Mouse (Mus musculus) ES-E14 (cell line): ENCODE data around the gene Brf1. TPM values are rescaled to one million over a fixed set of nuclear protein-coding genes. Genes with fewer than 3 reads are reported as not detected.

Source experiments
- DNase-seq: peaks from one replicate; pipeline ENCODE4 v3.0.0-alpha.2; 2013; ENCODE audit warnings: low read depth, low spot score
- H3K27ac ChIP-seq: 2 replicates; pipeline ENCODE4 v1.5.1; 2012; ENCODE audit warnings: low read depth, mild to moderate bottlenecking, low read length, moderate library complexity, mixed read lengths; ENCODE audit not compliant: poor library complexity, insufficient read depth, severe bottlenecking
- H3K36me3 ChIP-seq: 2 replicates; pipeline ENCODE4 v1.6.1; 2012; ENCODE audit warnings: mild to moderate bottlenecking, low read length, moderate library complexity, mixed read lengths; ENCODE audit not compliant: control insufficient read depth, poor library complexity, insufficient read depth, severe bottlenecking
- H3K4me1 ChIP-seq, 2 experiments: fragments of 150-350 bp in 1 of 2; sonication (generic) in 1 of 2; 2 replicates each; pipeline ENCODE4 v1.6.1; 2012; ENCODE audit warnings: low read length in 2 of 2, mild to moderate bottlenecking in 1 of 2, mixed read lengths in 1 of 2; ENCODE audit not compliant: control insufficient read depth in 2 of 2, insufficient read depth in 2 of 2, poor library complexity in 1 of 2
- H3K4me3 ChIP-seq, 2 experiments: fragments of 150-350 bp in 1 of 2; sonication (generic) in 1 of 2; 2 replicates each; pipeline ENCODE4 v1.5.1; 2012; ENCODE audit warnings: low read length in 2 of 2, low read depth in 1 of 2, mild to moderate bottlenecking in 1 of 2, mixed read lengths in 1 of 2; ENCODE audit not compliant: insufficient read depth in 1 of 2, poor library complexity in 1 of 2, severe bottlenecking in 1 of 2
- H3K9ac ChIP-seq: 2 replicates; pipeline ENCODE4 v1.6.1; 2012; ENCODE audit warnings: low read depth, mild to moderate bottlenecking, low read length, mixed read lengths; ENCODE audit not compliant: poor library complexity, insufficient read depth, severe bottlenecking
- H3K9me3 ChIP-seq: fragments of 150-350 bp; sonication (generic); 2 replicates; pipeline ENCODE4 v1.6.1; 2012; ENCODE audit warnings: low read depth, mild to moderate bottlenecking, low read length; ENCODE audit not compliant: control insufficient read depth, insufficient read depth
- CHD2 ChIP-seq: IDR thresholded peaks from 2 replicates; pipeline ENCODE4 v1.6.1; 2014; ENCODE audit warnings: mild to moderate bottlenecking, low read depth, low read length, inconsistent platforms
- HCFC1 ChIP-seq: IDR thresholded peaks from 2 replicates; pipeline ENCODE4 v1.6.1; 2012; ENCODE audit warnings: low read length, inconsistent platforms, borderline replicate concordance; ENCODE audit not compliant: insufficient read depth
- MAFK ChIP-seq: IDR thresholded peaks from 2 replicates; pipeline ENCODE4 v1.6.1; 2014; ENCODE audit warnings: mild to moderate bottlenecking, low read depth, low read length, inconsistent platforms; ENCODE audit not compliant: insufficient read depth
- ZC3H11A ChIP-seq: IDR thresholded peaks from 2 replicates; pipeline ENCODE4 v1.6.1; 2012; ENCODE audit warnings: low read depth, mild to moderate bottlenecking, inconsistent platforms, low read length, borderline replicate concordance
- ZNF384 ChIP-seq: IDR thresholded peaks from 2 replicates; pipeline ENCODE4 v1.6.1; 2012; ENCODE audit warnings: low read depth, low read length, inconsistent platforms
- in situ Hi-C, 2 experiments: fragments of 600-800 bp; cut with MboI; formaldehyde crosslinking; loops; one replicate each; pipeline ENCODE4 v1.15.1; 2025; ENCODE audit warnings: low sequenced_read_pairs in 2 of 2, inconsistent platforms in 1 of 2; ENCODE audit not compliant: unreplicated experiment in 2 of 2
- total RNA-seq: library from RNA; depleted of rRNA; stranded (reverse); fragments of 300-350 nt; gene quantifications from 2 replicates; pipeline ENCODE4 v1.2.3, GENCODE M21; 2012

The Brf1 gene
- total RNA-seq, 1 experiment, result 56.4 TPM

DNA sequence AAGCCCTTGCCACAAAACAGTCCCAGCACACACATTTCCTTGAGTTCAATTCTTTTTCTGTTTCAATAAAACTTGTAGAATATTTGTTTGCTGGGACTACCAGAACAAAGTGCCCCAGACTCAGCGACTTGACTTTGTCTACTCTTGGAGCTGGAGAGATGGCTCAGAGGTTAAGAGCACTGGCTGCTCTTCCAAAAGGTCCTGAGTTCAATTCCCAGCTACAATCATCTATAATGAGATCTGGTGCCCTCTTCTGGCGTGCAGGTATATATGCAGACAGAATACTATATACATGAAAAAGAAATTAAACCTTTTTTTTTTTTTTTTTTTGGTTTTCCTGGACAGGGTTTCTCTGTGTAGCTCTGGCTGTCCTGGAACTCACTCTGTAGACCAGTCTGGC lies 2.2 kb upstream of the Brf1 start:
- Histone ChIP-seq H3K9ac (no peak overlapping the region), H3K4me3 (no peak overlapping the region), H3K4me1 (peaks cover 4 to 7% of the 10 kb centered on the region in 2 experiments; a peak in 2 of 4 replicates), H3K9me3 (no peaks in the 10 kb centered on the region), H3K36me3 (no peaks in the 10 kb centered on the region), H3K27ac (no peak overlapping the region)
- no peak for DNase-seq
- TF ChIP-seq HCFC1 (no peak), ZNF384 (peak; percentile 72), ZC3H11A (no peak), MAFK (no peak), CHD2 (no peak)
- in situ Hi-C loops, result no loop called here

DNA sequence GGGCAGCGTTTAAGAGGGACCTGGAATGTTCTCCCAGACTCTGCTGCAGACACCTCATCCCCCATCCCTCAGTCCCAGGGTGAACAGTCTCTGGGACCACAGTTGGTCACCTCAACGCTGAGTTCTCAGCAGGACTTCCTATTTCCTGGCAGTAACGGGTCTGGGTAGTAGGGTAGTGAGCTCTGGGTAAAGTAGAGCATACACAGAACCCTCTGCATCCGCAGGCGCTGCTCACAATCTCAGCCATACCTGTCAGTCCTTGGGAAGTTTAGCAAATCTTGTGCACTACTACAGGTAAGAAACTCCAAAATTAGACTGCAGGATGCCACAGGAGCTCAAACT lies 600 bp upstream of the Brf1 start:
- TF ChIP-seq ZNF384 (no peak), HCFC1 (no peak), MAFK (no peak), CHD2 (no peak), ZC3H11A (no peak)
- H3K36me3 ChIP-seq, result peaks cover 3% of the 10 kb centered on the region; the same call in 1 of the 2 replicates
- no peaks in the 10 kb centered on the region for H3K9me3 ChIP-seq
- peak overlapping the region; percentile 67 to 69 for H3K4me3 ChIP-seq
- in situ Hi-C loops, result no loop called here
- DNase-seq, result no peak
- H3K9ac ChIP-seq, result peak overlapping the region; percentile 77
- H3K4me1 ChIP-seq, result peaks cover 4 to 7% of the 10 kb centered on the region in 2 experiments; a peak in 2 of 4 replicates
- peak overlapping the region; percentile 63; the same call in 1 of the 2 replicates for H3K27ac ChIP-seq

DNA sequence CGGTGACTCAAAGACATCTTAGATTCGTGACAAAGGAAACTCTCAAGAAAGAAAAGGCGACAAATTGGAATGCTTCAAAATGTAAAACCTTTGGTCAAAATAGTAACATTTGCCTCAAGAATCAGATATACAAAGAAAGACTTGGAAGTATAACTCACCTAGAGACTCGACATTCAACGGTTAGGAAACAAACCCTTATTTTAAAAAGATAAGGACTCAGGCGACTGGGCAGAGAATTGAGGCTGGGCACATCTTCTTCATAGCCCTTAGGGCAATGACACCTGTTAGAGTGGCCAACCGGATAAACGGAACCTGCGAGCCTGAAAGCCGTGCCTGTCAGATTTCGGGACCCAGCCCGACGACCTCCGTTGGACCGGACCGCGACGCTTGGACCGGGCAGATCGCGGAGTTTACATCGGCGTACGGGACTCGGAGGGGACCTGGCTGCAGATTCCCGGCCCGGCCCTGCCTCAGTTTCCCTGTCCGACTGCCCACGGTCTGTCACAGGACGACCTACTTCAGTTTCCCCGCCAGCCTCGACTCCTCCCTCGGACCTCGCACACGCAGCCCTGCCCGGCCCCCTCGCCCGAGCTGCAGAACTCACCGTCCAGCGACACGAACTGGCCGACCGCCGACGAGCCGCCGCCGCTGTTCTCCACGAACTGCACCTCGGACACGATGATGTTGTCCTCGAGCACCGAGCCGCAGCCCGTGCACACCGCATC lies 773 bp downstream of the Brf1 start:
- H3K27ac ChIP-seq, result peak overlapping the region; percentile 73; the same call in 1 of the 2 replicates
- H3K9ac ChIP-seq, result peak overlapping the region; percentile 97
- peak overlapping the region; percentile 71 to 97 for H3K4me3 ChIP-seq
- DNase-seq, result no peak
- peaks cover 3% of the 10 kb centered on the region; the same call in 1 of the 2 replicates for H3K36me3 ChIP-seq
- peaks cover 4 to 7% of the 10 kb centered on the region in 2 experiments; a peak in 2 of 4 replicates for H3K4me1 ChIP-seq
- H3K9me3 ChIP-seq, result no peaks in the 10 kb centered on the region
- TF ChIP-seq HCFC1, result no peak
- TF ChIP-seq ZC3H11A, result no peak
- TF ChIP-seq CHD2, result no peak
- TF ChIP-seq MAFK, result no peak
- TF ChIP-seq ZNF384, result no peak
- in situ Hi-C loops, result no loop called here

DNA sequence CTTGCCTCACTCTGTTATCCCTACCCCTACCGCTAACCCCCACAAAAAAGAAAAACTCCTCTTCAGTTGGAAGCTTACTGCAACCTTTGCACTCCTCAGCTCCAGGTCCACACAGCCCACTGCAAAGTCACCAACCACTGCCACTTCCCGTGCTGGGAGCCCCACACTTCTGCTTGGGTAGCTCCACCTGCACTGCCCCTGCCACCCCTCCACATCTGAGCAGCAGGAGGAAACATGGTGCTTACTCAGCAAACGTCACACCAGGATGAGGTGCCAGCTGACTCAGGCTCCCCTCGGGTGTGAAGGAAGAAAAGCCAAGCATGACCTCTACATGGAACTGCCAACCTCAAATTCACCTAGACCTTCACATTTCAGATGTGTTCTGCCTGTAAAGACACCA lies 6.4 kb downstream of the Brf1 start:
- Histone ChIP-seq H3K9ac (no peak overlapping the region), H3K9me3 (no peaks in the 10 kb centered on the region), H3K36me3 (peaks cover 7% of the 10 kb centered on the region; the same call in 1 of the 2 replicates), H3K4me1 (peaks cover 0 to 3% of the 10 kb centered on the region in 2 experiments; a peak in 1 of 4 replicates), H3K4me3 (no peak overlapping the region), H3K27ac (no peak overlapping the region)
- in situ Hi-C loops, result no loop called here
- DNase-seq, result no peak
- TF ChIP-seq CHD2, result no peak
- TF ChIP-seq ZC3H11A, result no peak
- no peak for TF ChIP-seq ZNF384
- no peak for TF ChIP-seq MAFK
- no peak for TF ChIP-seq HCFC1

DNA sequence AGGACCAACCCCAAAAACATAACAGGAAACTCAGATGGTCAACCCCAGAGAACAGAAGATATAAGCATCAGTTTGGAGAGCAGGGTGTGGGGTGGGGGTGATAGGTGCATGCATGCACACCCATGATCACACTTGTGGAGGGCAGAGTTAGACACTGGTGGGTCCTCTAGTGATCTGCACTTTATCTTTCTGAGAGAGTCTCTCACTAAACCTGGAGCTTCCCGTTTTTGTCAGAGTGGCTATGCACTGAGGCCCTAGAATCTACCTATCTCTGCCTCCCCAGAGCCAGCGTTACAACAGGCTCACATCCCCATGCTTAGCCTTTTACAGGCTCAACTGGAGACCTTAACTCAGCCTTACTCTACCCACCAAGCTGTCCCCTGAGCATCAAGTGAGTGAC lies 9.1 kb downstream of the Brf1 start:
- no peak for DNase-seq
- no peak overlapping the region for H3K4me3 ChIP-seq
- H3K36me3 ChIP-seq, result peaks cover 7% of the 10 kb centered on the region; the same call in 1 of the 2 replicates
- no peak overlapping the region for H3K27ac ChIP-seq
- no peak overlapping the region for H3K9ac ChIP-seq
- H3K9me3 ChIP-seq, result no peaks in the 10 kb centered on the region
- TF ChIP-seq ZC3H11A, result no peak
- no peaks in the 10 kb centered on the region for H3K4me1 ChIP-seq
- in situ Hi-C loops, result no loop called here
